Comparison of ENCODE assay signal across 8 mouse cellular contexts in the genomic region with DNA sequence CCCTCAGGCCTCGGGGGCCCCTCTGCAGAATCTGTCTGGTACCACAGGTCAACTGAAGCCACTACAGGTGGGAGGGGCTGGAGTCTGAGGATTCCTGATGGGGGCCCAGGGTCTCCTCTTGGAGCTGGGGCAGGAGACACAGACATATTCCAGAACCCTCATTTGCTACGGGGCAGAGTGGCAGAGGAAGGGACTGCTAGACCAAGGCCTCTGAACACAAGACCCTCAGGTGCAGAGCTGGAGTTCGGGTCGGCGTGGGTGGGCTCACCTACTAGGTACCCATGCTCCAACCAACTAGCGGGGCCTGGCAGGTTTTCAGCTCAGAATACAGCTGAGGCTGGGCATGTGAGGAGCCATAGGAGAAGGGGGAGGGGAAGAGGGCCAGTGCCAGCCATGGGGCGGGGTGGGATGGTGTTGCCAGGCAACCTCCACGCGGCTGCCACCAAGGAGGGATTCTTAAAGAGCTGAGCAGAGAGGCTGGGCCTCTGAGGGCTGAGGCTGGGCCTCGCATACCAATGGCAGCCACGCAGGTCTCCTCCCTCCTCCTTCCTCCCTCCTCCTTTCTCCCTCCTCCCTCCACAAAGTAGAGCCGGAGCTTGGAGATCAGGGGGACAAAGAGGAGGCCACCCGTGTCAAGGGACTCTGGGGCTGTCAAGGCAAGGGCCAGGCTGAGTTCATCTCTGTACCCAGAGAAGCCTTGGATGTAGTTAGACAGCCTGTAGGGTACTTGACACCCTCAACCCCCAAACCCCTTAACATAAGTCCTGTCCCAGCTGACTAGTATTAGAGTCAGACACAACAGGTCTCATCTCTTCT. TPM values are rescaled to one million over a fixed set of nuclear protein-coding genes. Genes with fewer than 3 reads are reported as not detected.
DNase-seq lines count a peak whose midpoint lies in the region; TF ChIP-seq lines count a peak whose summit lies in the region.

No protein-coding gene starts in this region.

- no peak overlapping the region for H3K27ac ChIP-seq in layer of hippocampus, adult 2 months

- no peak for TF ChIP-seq CTCF in layer of hippocampus, adult 2 months (conservative IDR thresholded peaks at IDR 0.05)

- DNase-seq in ovary, postnatal 36 days (ENCODE audit: low spot score) = peak; percentile 63
- no peak for DNase-seq in ovary, postnatal 14 days (ENCODE audit: low spot score)
- peak; percentile 73 to 75 for DNase-seq in frontal cortex, postnatal 10 days (ENCODE audit: low spot score in 2 of 2)
- DNase-seq in layer of hippocampus, adult 2 months (ENCODE audit: low spot score in 2 of 2) = peak; percentile 59 to 72
- DNase-seq in lung, postnatal 36 days = peak; percentile 57
- peak; percentile 71 for DNase-seq in right cerebral cortex, postnatal 4 days
- DNase-seq in gastrocnemius, postnatal 36 days = no peak
- no peak for DNase-seq in testis, postnatal 10 days (ENCODE audit: low spot score)

- intact Hi-C loops in gastrocnemius, postnatal 36 days (cut with DNase I) = no loop called here

- H3K4me3 ChIP-seq in layer of hippocampus, adult 2 months = no peak overlapping the region

RNA-seq across cellular contexts. Expression of a gene that starts 33.9 kb away (rescaled TPM):
- 100 to 1,000 TPM; 299 TPM for total RNA-seq in layer of hippocampus, adult 2 months (2021)
- 10 to 100 TPM; 45.4 to 49.9 TPM for total RNA-seq in gastrocnemius, postnatal 36 days (2021)

RNA-seq across cellular contexts. Expression of a gene that starts 45.2 kb away (rescaled TPM):
- 1,000 to 10,000 TPM in 1 of 2 experiments, 100 to 1,000 TPM in 1; 959 to 1,016 TPM for total RNA-seq in layer of hippocampus, adult 2 months (2021)
- 10 to 100 TPM; 80.2 to 87.0 TPM for total RNA-seq in gastrocnemius, postnatal 36 days (2021)

Comparison
In these comparisons a context has a peak if more than half of its experiments do, and no peak if none do; other contexts are left out.
1. DNase-seq: peak in ovary, postnatal 36 days (single experiment), frontal cortex, postnatal 10 days (2 of 2), layer of hippocampus, adult 2 months (2 of 2), lung, postnatal 36 days (single experiment) and right cerebral cortex, postnatal 4 days (single experiment); none in ovary, postnatal 14 days (single experiment), gastrocnemius, postnatal 36 days (0 of 2) and testis, postnatal 10 days (single experiment).
2. RNA of a gene that starts 33.9 kb away (total RNA-seq): 299 TPM in layer of hippocampus, adult 2 months; 45.4 to 49.9 TPM in gastrocnemius, postnatal 36 days; every median in the first group is over 4 times any median in the second.
3. RNA of a gene that starts 45.2 kb away (total RNA-seq): 959 to 1,016 TPM in layer of hippocampus, adult 2 months; 80.2 to 87.0 TPM in gastrocnemius, postnatal 36 days; every median in the first group is over 10 times any median in the second.